Mouse (Mus musculus) kidney, adult 2 months (tissue): Measurements from ENCODE around the gene Ivns1abp.

Experiments
- CTCF ChIP-seq: fragments of 200-500 bp; conservative IDR thresholded peaks from 2 replicates; pipeline ENCODE4 v1.5.1; 2011; ENCODE audit warnings: low read depth, mild to moderate bottlenecking, control low read depth, low read length, moderate library complexity, mixed read lengths; ENCODE audit not compliant: insufficient read depth, insufficient read length
- POLR2A ChIP-seq: fragments of 200-500 bp; IDR thresholded peaks from one replicate; pipeline ENCODE4 v1.6.1; 2011; ENCODE audit warnings: low read depth, low read length, control low read depth

DNA sequence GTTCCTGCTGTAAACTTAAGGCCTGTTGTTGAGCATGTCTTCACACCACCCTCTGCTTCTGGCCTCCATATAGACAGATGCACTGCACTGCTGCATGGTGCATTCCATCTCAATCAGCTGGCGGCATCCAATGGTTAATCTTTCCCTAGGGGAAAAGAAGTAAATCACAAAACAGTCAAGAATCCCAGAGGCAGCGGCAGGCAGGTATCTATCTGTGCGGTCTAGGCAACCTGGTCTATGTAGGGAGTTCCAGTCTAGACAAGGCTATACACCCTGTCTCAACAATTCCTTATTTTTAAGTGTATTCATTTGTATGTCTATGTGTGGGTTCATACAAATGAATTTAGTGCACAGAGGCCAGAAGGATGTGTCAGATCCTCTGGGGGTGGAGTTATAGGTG, 24.2 kb downstream of the Ivns1abp start:
- no peak for TF ChIP-seq POLR2A
- TF ChIP-seq CTCF = no peak
